Mouse (Mus musculus) left cerebral cortex, adult 8-10 months (tissue): ENCODE results near the gene Ttc4. TPM values are rescaled to one million over a fixed set of nuclear protein-coding genes. Genes with fewer than 3 reads are reported as not detected.
A peak's percentile ranks its signal among the peaks of the same experiment; 100 is the strongest.

ENCODE experiments used
- DNase-seq, 2 experiments: peaks; one replicate each; pipeline ENCODE4 v3.0.0; 2022; ENCODE audit warnings: low spot score in 2 of 2
- total RNA-seq, 4 experiments: library from RNA; stranded (reverse); gene quantifications; 2 replicates each; pipeline ENCODE4 v1.2.4; 2022

The Ttc4 gene
- total RNA-seq, 4 experiments from 2014 or later = 39.8 to 43.6 (median 42.1) TPM

- DNase-seq = no peak
Measured at GRCm38 (mm10) chr4:106652546-106652945, 26.2 kb downstream of the Ttc4 start.

- DNase-seq = peak; percentile 93 to 97
Measured at GRCm38 (mm10) chr4:106650833-106651527, 27.8 kb downstream of the Ttc4 start, which contains the start of gene Pars2. Pars2 (plus strand) TSS chr4:106651069.

- no peak for DNase-seq
Measured at GRCm38 (mm10) chr4:106647137-106647536, 31.6 kb downstream of the Ttc4 start.

- DNase-seq = no peak
Measured at GRCm38 (mm10) chr4:106645797-106646196, 32.9 kb downstream of the Ttc4 start.

GRCm38 (mm10) chr4:106644218-106644610, 34.5 kb downstream of the Ttc4 start:
- no peak for DNase-seq

GRCm38 (mm10) chr4:106643483-106644217, 35.1 kb downstream of the Ttc4 start:
- no peak for DNase-seq

- no peak for DNase-seq
Measured at GRCm38 (mm10) chr4:106634086-106634479, 44.7 kb downstream of the Ttc4 start.

GRCm38 (mm10) chr4:106633281-106634085, 45.3 kb downstream of the Ttc4 start:
- DNase-seq = no peak

GRCm38 (mm10) chr4:106632313-106632712, 46.4 kb downstream of the Ttc4 start:
- DNase-seq = no peak

- peak; percentile 88 to 90 for DNase-seq
Measured at GRCm38 (mm10) chr4:106630333-106631220, 48.2 kb downstream of the Ttc4 start.

GRCm38 (mm10) chr4:106629374-106629773, 49.4 kb downstream of the Ttc4 start:
- DNase-seq = no peak

- no peak for DNase-seq
Measured at GRCm38 (mm10) chr4:106628650-106629360, 49.9 kb downstream of the Ttc4 start.

- DNase-seq = no peak
Measured at GRCm38 (mm10) chr4:106627809-106628208, 50.9 kb downstream of the Ttc4 start.

- no peak for DNase-seq
Measured at GRCm38 (mm10) chr4:106624271-106624670, 54.5 kb downstream of the Ttc4 start.

GRCm38 (mm10) chr4:106622712-106623111, 56.0 kb downstream of the Ttc4 start:
- DNase-seq = no peak

GRCm38 (mm10) chr4:106622030-106622493, 56.7 kb downstream of the Ttc4 start, which contains the start of gene Ttc22:
Ttc22 (plus strand) TSS chr4:106622432.
- DNase-seq = no peak

- no peak for DNase-seq
Measured at GRCm38 (mm10) chr4:106621428-106621827, 57.3 kb downstream of the Ttc4 start.

GRCm38 (mm10) chr4:106618898-106619297, 59.8 kb downstream of the Ttc4 start:
- DNase-seq = no peak

- no peak for DNase-seq
Measured at GRCm38 (mm10) chr4:106617056-106617455, 61.7 kb downstream of the Ttc4 start, which contains the start of gene Lexm. Lexm (minus strand) TSS chr4:106617241.

- DNase-seq = no peak
Measured at GRCm38 (mm10) chr4:106615637-106616036, 63.1 kb downstream of the Ttc4 start.
